Mouse (Mus musculus) lung, embryonic 16.5 days (tissue): Measurements from ENCODE around the gene Gm49405. TPM values are rescaled to one million over a fixed set of nuclear protein-coding genes. Genes with fewer than 3 reads are reported as not detected.
A peak's percentile ranks its signal among the peaks of the same experiment; 100 is the strongest.

Experiments
- ATAC-seq: fragments of 200-750 bp; cut with Nextera tagmentation; 2 replicates; pipeline ENCODE4 v1.8.0; 2017; ENCODE audit warnings: low read depth, mild to moderate bottlenecking, moderate library complexity
- H3K27ac ChIP-seq: fragments of 300-500 bp; sonication (generic); 2 replicates; pipeline ENCODE4 v1.5.1; 2014; ENCODE audit warnings: mild to moderate bottlenecking, control low read depth, low read length
- H3K27me3 ChIP-seq: fragments of 300-500 bp; sonication (generic); 2 replicates; pipeline ENCODE4 v1.6.1; 2014; ENCODE audit warnings: low read depth, low read length, mixed read lengths; ENCODE audit not compliant: control insufficient read depth, insufficient read depth
- H3K36me3 ChIP-seq: fragments of 300-500 bp; sonication (generic); 2 replicates; pipeline ENCODE4 v1.6.1; 2014; ENCODE audit warnings: low read length; ENCODE audit not compliant: control insufficient read depth, insufficient read depth
- H3K4me1 ChIP-seq: fragments of 300-500 bp; sonication (generic); replicated peaks from 2 replicates; pipeline ENCODE4 v1.6.1; 2014; ENCODE audit warnings: low read length, mixed read lengths; ENCODE audit not compliant: control insufficient read depth, insufficient read depth
- H3K4me2 ChIP-seq: fragments of 300-500 bp; sonication (generic); 2 replicates; pipeline ENCODE4 v1.6.1; 2014; ENCODE audit warnings: low read depth, low read length, control low read depth
- H3K4me3 ChIP-seq: fragments of 300-500 bp; sonication (generic); 2 replicates; pipeline ENCODE4 v1.5.1; 2014; ENCODE audit warnings: mild to moderate bottlenecking, low read length, control low read depth
- H3K9ac ChIP-seq: fragments of 300-500 bp; sonication (generic); 2 replicates; pipeline ENCODE4 v1.6.1; 2014; ENCODE audit warnings: low read length, control low read depth
- H3K9me3 ChIP-seq: fragments of 300-500 bp; sonication (generic); 2 replicates; pipeline ENCODE4 v1.6.1; 2016; ENCODE audit warnings: low read length; ENCODE audit not compliant: control insufficient read depth
- WGBS: fragments of 180-500 bp; shearing (Covaris S2); extraction: QIAGEN DNeasy Blood & Tissue Kit; methylation state at CpG from one replicate; pipeline ENCODE4 v1.1.7; 2014; 5-methylcytosine and 5-hydroxymethylcytosine counted together
- polyA plus RNA-seq: library from polyadenylated mRNA; unstranded; fragments of >200 nt; fragmentation: Nextera tagmentation; extraction: Ambion mirVana; gene quantifications from 2 replicates; pipeline ENCODE4 v1.2.1, GENCODE M21; 2015

Gene Gm49405
- polyA plus RNA-seq, 1 experiment from 2014 or later = 2.5 TPM

DNA sequence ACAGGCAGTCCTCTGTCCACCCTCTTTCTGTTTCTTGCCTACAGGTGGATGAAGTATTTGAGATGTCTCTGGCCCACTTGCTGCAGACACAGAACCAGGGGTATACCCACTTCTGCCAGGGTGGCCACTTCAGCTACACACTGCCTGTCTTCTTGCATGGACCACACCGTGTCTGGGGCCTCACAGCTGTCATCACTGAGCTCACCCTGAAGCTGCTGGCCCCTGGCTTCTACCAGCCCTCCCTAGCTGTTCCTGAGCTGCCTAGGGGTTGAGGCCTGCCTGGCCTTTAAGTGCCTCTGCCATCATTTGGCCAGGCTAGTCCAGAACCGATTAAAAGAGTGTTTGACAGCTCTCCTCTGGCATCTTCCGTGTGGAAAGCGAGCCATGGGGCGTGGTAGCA is 1.3 kb downstream of the Gm49405 start:
- Histone ChIP-seq H3K9ac (no peak overlapping the region; the same call in 1 of the 2 replicates), H3K4me2 (no peak overlapping the region), H3K4me1 (peaks cover 14% of the 10 kb centered on the region; the same call in 1 of the 2 replicates), H3K27ac (no peak overlapping the region), H3K36me3 (peaks cover under 1% of the 10 kb centered on the region; the same call in 1 of the 2 replicates), H3K27me3 (no peaks in the 10 kb centered on the region), H3K9me3 (no peaks in the 10 kb centered on the region), H3K4me3 (no peak overlapping the region)
- 71% methylated on average over 5 of the region's 5 CpGs for WGBS
- no peak for ATAC-seq

DNA sequence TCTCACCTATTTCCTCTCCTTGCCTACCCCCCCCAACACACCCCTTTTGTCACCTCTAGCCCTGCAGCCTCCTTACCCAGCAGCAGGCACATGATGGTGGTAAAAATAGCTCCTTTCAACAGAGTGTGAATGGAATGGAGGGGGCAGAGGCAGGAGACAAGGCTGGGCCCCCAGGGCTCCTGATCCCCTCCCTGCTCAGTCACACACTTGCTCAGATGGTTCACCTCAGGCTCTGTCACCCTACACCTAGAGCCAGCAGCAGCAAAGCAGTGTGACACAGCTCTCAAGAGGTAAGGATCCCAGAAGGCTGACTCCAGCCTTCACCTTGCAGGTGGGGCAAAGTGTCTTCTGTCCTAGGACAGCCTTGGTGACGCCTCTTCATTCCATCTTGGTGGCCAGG is 2.7 kb downstream of the Gm49405 start, which contains the start of gene Doc2g:
Gene Doc2g (plus strand): TSS at position 202 of the 400 bp plus-strand sequence.
- Histone ChIP-seq H3K4me1 (peaks cover 14% of the 10 kb centered on the region; the same call in 1 of the 2 replicates), H3K4me2 (no peak within 1 kb of the TSS), H3K4me3 (no peak within 1 kb of the TSS), H3K27ac (no peak within 1 kb of the TSS), H3K36me3 (peaks cover 13% of the 10 kb centered on the region), H3K27me3 (no peaks in the 10 kb centered on the region), H3K9ac (no peak within 1 kb of the TSS), H3K9me3 (no peaks in the 10 kb centered on the region)
- WGBS = 61% methylated on average over 1 of the region's 1 CpGs
- ATAC-seq = no peak

DNA sequence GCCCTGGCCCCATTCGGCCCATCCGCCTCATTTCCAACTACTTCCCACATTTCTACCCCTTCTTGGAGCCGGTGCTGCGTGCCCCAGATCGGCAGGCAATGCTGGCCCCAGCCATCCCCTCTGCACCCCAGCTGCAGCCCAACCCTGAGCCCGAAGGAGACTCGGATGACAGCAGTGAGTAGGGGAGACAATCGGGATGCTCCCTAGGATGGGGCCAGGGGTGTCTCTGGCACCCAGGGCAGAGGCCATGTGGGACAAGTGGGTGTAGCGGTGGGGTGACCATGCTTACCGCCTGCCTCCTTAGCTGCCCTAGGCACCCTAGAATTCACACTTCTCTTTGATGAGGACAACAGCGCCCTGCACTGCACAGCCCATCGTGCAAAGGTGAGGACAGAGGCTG is 3.2 kb downstream of the Gm49405 start:
- no peak overlapping the region for H3K9ac ChIP-seq
- H3K36me3 ChIP-seq = peaks cover 17% of the 10 kb centered on the region
- H3K27ac ChIP-seq = no peak overlapping the region
- H3K4me1 ChIP-seq = peaks cover 14% of the 10 kb centered on the region; the same call in 1 of the 2 replicates
- no peak overlapping the region for H3K4me2 ChIP-seq
- no peaks in the 10 kb centered on the region for H3K27me3 ChIP-seq
- H3K4me3 ChIP-seq = no peak overlapping the region
- no peak for ATAC-seq
- H3K9me3 ChIP-seq = no peaks in the 10 kb centered on the region
- 63% methylated on average over 12 of the region's 12 CpGs for WGBS

DNA sequence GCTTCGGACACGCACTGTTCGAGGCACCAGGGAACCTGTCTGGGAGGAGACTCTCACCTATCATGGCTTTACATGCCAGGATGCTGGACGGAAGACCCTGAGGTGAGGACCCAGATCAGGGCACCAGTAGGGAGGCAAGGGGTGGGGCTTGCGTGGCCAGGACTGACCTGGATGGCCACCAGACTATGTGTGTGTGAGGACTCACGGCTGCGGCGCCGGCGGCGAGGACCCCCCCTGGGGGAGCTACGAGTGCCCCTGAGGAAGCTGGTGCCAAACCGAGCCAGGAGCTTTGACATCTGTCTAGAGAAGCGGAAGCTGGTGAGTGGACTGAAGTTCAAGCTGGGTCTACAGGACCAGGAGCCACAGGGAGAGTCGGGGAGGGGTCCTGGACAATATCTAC is 3.9 kb downstream of the Gm49405 start:
- H3K4me1 ChIP-seq = peaks cover 13% of the 10 kb centered on the region; the same call in 1 of the 2 replicates
- no peak overlapping the region for H3K27ac ChIP-seq
- WGBS = 81% methylated on average over 15 of the region's 15 CpGs
- no peak overlapping the region for H3K9ac ChIP-seq
- H3K4me3 ChIP-seq = no peak overlapping the region
- H3K4me2 ChIP-seq = no peak overlapping the region
- peaks cover 19% of the 10 kb centered on the region for H3K36me3 ChIP-seq
- ATAC-seq = no peak
- H3K27me3 ChIP-seq = no peaks in the 10 kb centered on the region
- no peaks in the 10 kb centered on the region for H3K9me3 ChIP-seq

DNA sequence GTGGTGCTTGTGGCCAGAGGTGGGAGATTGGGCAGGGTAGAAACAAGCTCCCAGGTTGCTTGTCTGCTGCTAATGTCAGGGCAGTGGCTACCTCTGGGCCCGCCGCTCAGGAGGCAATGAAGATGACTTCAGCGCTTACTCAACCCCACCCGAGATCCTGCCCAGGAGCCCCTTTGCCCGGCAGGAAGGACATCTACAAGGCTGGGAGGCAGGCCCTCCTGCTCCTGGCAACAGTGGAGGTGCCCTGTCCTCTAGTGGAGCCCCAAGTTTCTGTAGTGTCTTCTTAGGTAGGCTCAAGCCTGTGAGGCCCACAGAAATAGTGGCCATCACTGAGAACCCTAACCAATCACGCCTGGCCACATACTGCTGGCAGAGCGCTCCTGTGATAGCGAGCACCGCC is 4.7 kb downstream of the Gm49405 start:
- H3K4me3 ChIP-seq = no peak overlapping the region
- ATAC-seq = no peak
- H3K4me2 ChIP-seq = no peak overlapping the region
- no peaks in the 10 kb centered on the region for H3K9me3 ChIP-seq
- peaks cover 8% of the 10 kb centered on the region; the same call in 1 of the 2 replicates for H3K4me1 ChIP-seq
- H3K36me3 ChIP-seq = peaks cover 25% of the 10 kb centered on the region
- H3K9ac ChIP-seq = no peak overlapping the region
- no peak overlapping the region for H3K27ac ChIP-seq
- WGBS = 85% methylated on average over 9 of the region's 9 CpGs
- no peaks in the 10 kb centered on the region for H3K27me3 ChIP-seq

DNA sequence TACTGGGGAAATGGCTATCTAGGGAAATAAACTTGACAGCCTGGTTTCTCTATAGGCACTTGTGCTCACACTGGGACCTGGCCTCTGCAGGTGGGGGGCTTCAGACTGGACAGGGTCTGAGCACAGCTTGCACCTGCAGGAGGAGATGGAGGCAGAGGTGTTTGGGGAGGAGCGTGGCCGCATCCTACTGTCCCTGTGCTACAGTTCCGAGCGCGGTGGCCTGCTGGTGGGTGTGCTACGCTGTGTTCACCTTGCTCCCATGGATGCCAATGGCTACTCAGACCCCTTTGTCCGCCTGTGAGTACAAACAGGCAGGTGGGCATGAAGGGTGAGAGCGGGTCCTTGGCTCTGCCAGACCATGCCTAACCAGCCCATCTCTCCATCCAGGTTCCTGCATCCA is 5.5 kb downstream of the Gm49405 start:
- H3K4me2 ChIP-seq = no peak overlapping the region
- 92% methylated on average over 8 of the region's 8 CpGs for WGBS
- peaks cover 25% of the 10 kb centered on the region for H3K36me3 ChIP-seq
- no peak overlapping the region for H3K9ac ChIP-seq
- ATAC-seq = no peak
- H3K27ac ChIP-seq = no peak overlapping the region
- H3K4me1 ChIP-seq = peaks cover 6% of the 10 kb centered on the region; the same call in 1 of the 2 replicates
- H3K27me3 ChIP-seq = no peaks in the 10 kb centered on the region
- H3K4me3 ChIP-seq = no peak overlapping the region
- H3K9me3 ChIP-seq = no peaks in the 10 kb centered on the region

DNA sequence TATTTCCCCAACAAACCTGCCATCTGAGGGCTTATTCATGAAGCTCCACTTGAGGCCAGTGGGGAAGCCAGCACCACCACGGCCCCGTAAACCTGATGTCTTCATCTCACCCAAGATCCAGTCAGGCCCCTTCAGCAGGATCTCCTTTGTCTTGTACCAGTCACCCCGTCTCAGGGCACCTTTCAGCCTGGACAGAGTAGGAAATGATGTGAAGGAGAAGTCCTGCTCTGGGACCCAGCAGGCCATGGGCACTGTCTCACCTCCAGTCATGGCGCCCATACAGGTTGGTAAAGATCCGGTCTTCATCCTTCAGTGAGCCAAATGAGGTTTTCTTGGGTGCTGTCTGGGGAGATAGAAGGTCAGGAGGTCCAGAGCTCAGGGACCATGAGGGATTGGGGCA is 10.7 kb downstream of the Gm49405 start:
- Histone ChIP-seq H3K36me3 (peaks cover 25% of the 10 kb centered on the region), H3K9me3 (no peaks in the 10 kb centered on the region), H3K4me3 (no peak overlapping the region), H3K9ac (no peak overlapping the region), H3K27ac (no peak overlapping the region), H3K4me1 (peaks cover 8% of the 10 kb centered on the region), H3K4me2 (no peak overlapping the region), H3K27me3 (no peaks in the 10 kb centered on the region)
- WGBS = 92% methylated on average over 5 of the region's 5 CpGs
- no peak for ATAC-seq

DNA sequence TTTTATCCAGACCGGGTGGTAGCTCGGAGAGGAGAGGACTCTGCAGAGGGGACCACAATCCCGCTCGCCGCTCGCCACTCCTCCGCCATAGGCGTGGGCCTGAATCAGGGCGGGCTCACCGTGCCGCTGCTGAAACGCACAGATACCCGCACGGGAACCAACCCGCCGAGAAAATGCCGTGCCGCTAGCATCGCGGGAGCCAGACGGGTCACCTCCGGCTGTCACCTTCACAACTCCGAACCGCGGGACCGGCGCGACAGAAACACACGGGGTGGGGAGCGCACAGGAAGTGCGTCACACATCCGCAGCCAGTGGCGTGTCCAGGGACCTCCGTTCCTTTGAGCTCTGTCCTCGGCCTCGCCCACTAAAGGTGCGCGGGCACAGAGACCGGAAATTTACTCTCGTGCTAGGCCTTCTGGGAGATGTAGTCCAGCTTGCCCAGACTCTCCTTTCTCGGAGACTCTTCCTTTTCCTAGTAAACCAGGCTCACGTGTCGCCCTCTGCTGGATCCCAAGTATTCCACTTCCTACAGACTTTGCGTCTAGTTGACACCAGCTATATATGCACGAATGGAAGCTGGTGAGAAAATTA is 12.1 kb downstream of the Gm49405 start, which contains the start of gene Ndufv1:
Gene Ndufv1 (minus strand): TSS at position 375 of the 591 bp plus-strand sequence.
- Histone ChIP-seq H3K9me3 (no peaks in the 10 kb centered on the region), H3K27ac (peak within 1 kb of the TSS; percentile 45; the same call in 1 of the 2 replicates), H3K27me3 (no peaks in the 10 kb centered on the region), H3K36me3 (peaks cover 17% of the 10 kb centered on the region), H3K4me1 (peaks cover 8% of the 10 kb centered on the region), H3K4me2 (peak within 1 kb of the TSS; percentile 74), H3K9ac (peak within 1 kb of the TSS; percentile 87), H3K4me3 (peak within 1 kb of the TSS; percentile 93)
- peak; percentile 100 for ATAC-seq
- WGBS = 0% methylated on average over 45 of the region's 45 CpGs

DNA sequence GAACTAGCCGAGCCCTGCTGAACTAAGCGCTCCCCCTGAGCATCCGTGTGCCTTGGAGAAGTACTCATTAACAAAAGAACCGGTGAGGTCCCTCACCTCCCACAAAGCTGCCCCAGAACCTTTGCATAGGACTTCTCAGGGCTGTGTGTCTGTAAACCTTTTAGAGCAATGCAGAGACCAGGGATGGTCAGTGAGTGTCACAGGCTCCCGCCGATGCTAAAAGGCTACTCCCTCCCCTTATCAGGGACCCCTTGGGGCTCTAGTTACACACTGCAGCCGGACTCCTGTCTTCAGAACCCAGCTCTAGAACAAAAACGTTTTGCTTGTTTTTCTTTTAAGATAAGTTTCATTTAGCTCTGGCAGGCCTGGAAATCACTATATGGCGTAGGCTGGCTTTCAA is 12.6 kb downstream of the Gm49405 start:
- Histone ChIP-seq H3K4me2 (peak overlapping the region; percentile 55), H3K4me1 (peaks cover 8% of the 10 kb centered on the region), H3K36me3 (peaks cover 12% of the 10 kb centered on the region), H3K9me3 (no peaks in the 10 kb centered on the region), H3K27me3 (no peaks in the 10 kb centered on the region), H3K27ac (0 out of 2 replicates have a peak overlapping the region, but pooled peaks have one; percentile 10), H3K4me3 (peak overlapping the region; percentile 93), H3K9ac (peak overlapping the region; percentile 64)
- peak; percentile 18 for ATAC-seq
- WGBS = 12% methylated on average over 9 of the region's 9 CpGs
